ENCODE assay signal across 8 mouse cellular contexts in genomic region chrX:141473470-141474302, GRCm38 (mm10). TPM values are rescaled to one million over a fixed set of nuclear protein-coding genes. Genes with fewer than 3 reads are reported as not detected.
DNase-seq lines count a peak whose midpoint lies in the region; ATAC-seq and TF ChIP-seq lines count a peak whose summit lies in the region.

Gene Col4a6 (minus strand): TSS chrX:141474076.

- no peak for ATAC-seq in embryonic facial prominence, embryonic 14.5 days (ENCODE audit: low read depth)
- ATAC-seq in hindbrain, embryonic 14.5 days (ENCODE audit: low FRiP score) = no peak
- no peak for ATAC-seq in liver, embryonic 14.5 days (ENCODE audit: insufficient read depth)

- H3K4me2 ChIP-seq in embryonic facial prominence, embryonic 14.5 days (ENCODE audit: low read depth, low read length) = peak within 1 kb of the TSS; percentile 59
- peak within 1 kb of the TSS; percentile 66 for H3K4me2 ChIP-seq in hindbrain, embryonic 14.5 days (replicated peaks)
- peak within 1 kb of the TSS; percentile 45; the same call in 1 of the 2 replicates for H3K4me2 ChIP-seq in liver, embryonic 14.5 days (ENCODE audit: low read depth)

- H3K27ac ChIP-seq in embryonic facial prominence, embryonic 14.5 days (replicated peaks; ENCODE audit: low read depth, low read length) = no peak within 1 kb of the TSS
- no peak within 1 kb of the TSS for H3K27ac ChIP-seq in hindbrain, embryonic 14.5 days
- no peak within 1 kb of the TSS for H3K27ac ChIP-seq in liver, embryonic 14.5 days

- H3K4me3 ChIP-seq in embryonic facial prominence, embryonic 14.5 days (ENCODE audit: low read depth, low read length) = peak within 1 kb of the TSS; percentile 50
- peak within 1 kb of the TSS; percentile 38 for H3K4me3 ChIP-seq in hindbrain, embryonic 14.5 days (replicated peaks; ENCODE audit: low read length)
- H3K4me3 ChIP-seq in liver, embryonic 14.5 days (ENCODE audit: insufficient read depth in 1 of 2, low read depth in 2 of 2, low read length in 2 of 2) = 0 out of 4 replicates have a peak within 1 kb of the TSS, but pooled peaks of 1 of the 2 experiments have one; percentile 6

- TF ChIP-seq CTCF in liver, embryonic 14.5 days (IDR thresholded peaks at IDR 0.05; ENCODE audit: low read depth) = no peak

- H3K9me3 ChIP-seq in embryonic facial prominence, embryonic 14.5 days (ENCODE audit: control insufficient read depth, low read length) = no peaks in the 10 kb centered on the region
- H3K9me3 ChIP-seq in hindbrain, embryonic 14.5 days (ENCODE audit: control insufficient read depth, low read length) = no peaks in the 10 kb centered on the region
- no peaks in the 10 kb centered on the region for H3K9me3 ChIP-seq in liver, embryonic 14.5 days (ENCODE audit: control insufficient read depth, low read length)

- intact Hi-C loops in heart, postnatal 25 days (cut with DNase I) = no loop called here

- peaks cover 29% of the 10 kb centered on the region for H3K27me3 ChIP-seq in embryonic facial prominence, embryonic 14.5 days (replicated peaks; ENCODE audit: control insufficient read depth, insufficient read depth, low read length)
- H3K27me3 ChIP-seq in hindbrain, embryonic 14.5 days (ENCODE audit: control insufficient read depth, insufficient read depth, low read length) = peaks cover 55% of the 10 kb centered on the region
- no peaks in the 10 kb centered on the region for H3K27me3 ChIP-seq in liver, embryonic 14.5 days (ENCODE audit: control insufficient read depth, insufficient read depth, low read length)

- WGBS in embryonic facial prominence, embryonic 14.5 days = 14% methylated on average over 16 of the region's 16 CpGs
- 21% methylated on average over 16 of the region's 16 CpGs for WGBS in hindbrain, embryonic 14.5 days
- 16% methylated on average over 15 of the region's 16 CpGs for WGBS in liver, embryonic 14.5 days (ENCODE audit: insufficient replicate concordance)

- TF ChIP-seq EP300 in liver, embryonic 14.5 days (IDR thresholded peaks at IDR 0.05; ENCODE audit: low read depth) = no peak

- H3K9ac ChIP-seq in embryonic facial prominence, embryonic 14.5 days (ENCODE audit: low read depth, low read length) = peak within 1 kb of the TSS; percentile 51
- H3K9ac ChIP-seq in hindbrain, embryonic 14.5 days = no peak within 1 kb of the TSS
- no peak within 1 kb of the TSS for H3K9ac ChIP-seq in liver, embryonic 14.5 days (replicated peaks)

- no peaks in the 10 kb centered on the region for H3K36me3 ChIP-seq in embryonic facial prominence, embryonic 14.5 days (ENCODE audit: control insufficient read depth, insufficient read depth, low read length)
- no peaks in the 10 kb centered on the region for H3K36me3 ChIP-seq in hindbrain, embryonic 14.5 days (replicated peaks; ENCODE audit: control insufficient read depth, insufficient read depth)
- H3K36me3 ChIP-seq in liver, embryonic 14.5 days (replicated peaks; ENCODE audit: control insufficient read depth, insufficient read depth, low read depth) = no peaks in the 10 kb centered on the region

- DNase-seq in heart, adult 11 months = peak; percentile 86
- no peak for DNase-seq in heart, postnatal 25 days (ENCODE audit: low spot score)
- peak; percentile 5 for DNase-seq in embryonic facial prominence, embryonic 14.5 days (ENCODE audit: low spot score)
- no peak for DNase-seq in hindbrain, embryonic 14.5 days (ENCODE audit: low spot score)
- no peak for DNase-seq in liver, embryonic 14.5 days (ENCODE audit: low read depth in 3 of 3, low spot score in 3 of 3)
- peak; percentile 40 for DNase-seq in retina, embryonic 14.5 days (ENCODE audit: low spot score)
- no peak for DNase-seq in B cell, adult 2 months
- DNase-seq in left cerebral cortex, adult 8-10 months (ENCODE audit: low spot score in 2 of 2) = no peak

- no peaks in the 10 kb centered on the region for H3K4me1 ChIP-seq in embryonic facial prominence, embryonic 14.5 days (ENCODE audit: control insufficient read depth, insufficient read depth, low read length)
- H3K4me1 ChIP-seq in hindbrain, embryonic 14.5 days (replicated peaks; ENCODE audit: control insufficient read depth, insufficient read depth, low read length) = no peaks in the 10 kb centered on the region
- no peaks in the 10 kb centered on the region for H3K4me1 ChIP-seq in liver, embryonic 14.5 days (replicated peaks; ENCODE audit: control insufficient read depth in 2 of 2, insufficient read depth in 2 of 2, low read length in 1 of 2)

RNA-seq across cellular contexts. Expression of gene Col4a6, which starts in this region (rescaled TPM):
- 1 to 10 TPM; 2.6 to 3.5 TPM for total RNA-seq in heart, postnatal 25 days (2021)
- 1.8 TPM in 2 replicates for polyA plus RNA-seq in embryonic facial prominence, embryonic 14.5 days (2014; fragmentation: Nextera tagmentation; extraction: Ambion mirVana)
- polyA plus RNA-seq in hindbrain, embryonic 14.5 days (2014; fragmentation: Nextera tagmentation; extraction: Ambion mirVana) = 3.8 and 4.1 TPM in 2 replicates
- 0.10 and 0.16 TPM in 2 replicates for polyA plus RNA-seq in liver, embryonic 14.5 days (2012; rRNA removed)
- 0.03 and 0.15 TPM in 2 replicates for polyA plus RNA-seq in liver, embryonic 14.5 days (2014; fragmentation: Nextera tagmentation; extraction: Ambion mirVana)
- total RNA-seq in left cerebral cortex, adult 8-10 months (2022) = 1 to 10 TPM in 2 of 4 experiments, under 1 TPM in 2; 0.84 to 1.4 (median 0.97) TPM

Comparison
In these comparisons a context has a peak if more than half of its experiments do, and no peak if none do; other contexts are left out.
1. DNase-seq: peak in heart, adult 11 months (single experiment), embryonic facial prominence, embryonic 14.5 days (single experiment) and retina, embryonic 14.5 days (single experiment); none in heart, postnatal 25 days (single experiment), hindbrain, embryonic 14.5 days (single experiment), liver, embryonic 14.5 days (0 of 3), B cell, adult 2 months (0 of 2) and left cerebral cortex, adult 8-10 months (0 of 2).
2. Peak in every context shown above with its lines, with median percentiles within 50 percentile points of each other: H3K4me2 ChIP-seq.